Mouse (Mus musculus) liver, embryonic 14.5 days (tissue): ENCODE results near the gene Tmc6. TPM values are rescaled to one million over a fixed set of nuclear protein-coding genes. Genes with fewer than 3 reads are reported as not detected.

ENCODE experiments used
- ATAC-seq: fragments of 200-750 bp; cut with Nextera tagmentation; 2 replicates; pipeline ENCODE4 v1.8.0; 2017; ENCODE audit warnings: moderate number of reproducible peaks, mild to moderate bottlenecking, moderate library complexity; ENCODE audit not compliant: insufficient read depth
- DNase-seq, 3 experiments: peaks; one replicate each; pipeline ENCODE4 v3.0.0-alpha.2; 2012 to 2013; ENCODE audit warnings: low read depth in 3 of 3, low spot score in 3 of 3
- H3K27ac ChIP-seq: fragments of 300-500 bp; sonication (generic); 2 replicates; pipeline ENCODE4 v1.5.1; 2014; ENCODE audit warnings: moderate library complexity, mild to moderate bottlenecking, control low read depth, inconsistent platforms
- H3K27me3 ChIP-seq: fragments of 300-500 bp; sonication (generic); 2 replicates; pipeline ENCODE4 v1.6.1; 2014; ENCODE audit warnings: mild to moderate bottlenecking, low read length, moderate library complexity; ENCODE audit not compliant: control insufficient read depth, insufficient read depth
- H3K36me3 ChIP-seq: fragments of 300-500 bp; sonication (generic); replicated peaks from 2 replicates; pipeline ENCODE4 v1.6.1; 2014; ENCODE audit warnings: low read depth; ENCODE audit not compliant: control insufficient read depth, insufficient read depth
- H3K4me1 ChIP-seq, 2 experiments: fragments of 200-500 bp in 1 of 2; fragments of 300-500 bp in 1 of 2; sonication (generic) in 1 of 2; replicated peaks; 2 replicates each; pipeline ENCODE4 v1.6.1; 2012 to 2014; ENCODE audit warnings: antibody characterized with exemption in 1 of 2, inconsistent platforms in 1 of 2, low read length in 1 of 2; ENCODE audit not compliant: control insufficient read depth in 2 of 2, insufficient read depth in 2 of 2
- H3K4me2 ChIP-seq: fragments of 300-500 bp; sonication (generic); 2 replicates; pipeline ENCODE4 v1.6.1; 2014; ENCODE audit warnings: low read depth, mild to moderate bottlenecking, control low read depth, moderate library complexity
- H3K4me3 ChIP-seq, 2 experiments: fragments of 200-500 bp in 1 of 2; fragments of 300-500 bp in 1 of 2; sonication (generic) in 1 of 2; 2 replicates each; pipeline ENCODE4 v1.5.1; 2012 to 2014; ENCODE audit warnings: low read depth in 2 of 2, low read length in 2 of 2, mild to moderate bottlenecking in 2 of 2, control low read depth in 1 of 2, inconsistent platforms in 1 of 2, moderate library complexity in 1 of 2; ENCODE audit not compliant: insufficient read depth in 1 of 2
- H3K9ac ChIP-seq: fragments of 300-500 bp; sonication (generic); replicated peaks from 2 replicates; pipeline ENCODE4 v1.6.1; 2014; ENCODE audit warnings: mild to moderate bottlenecking, control low read depth, moderate library complexity
- H3K9me3 ChIP-seq: fragments of 300-500 bp; sonication (generic); 2 replicates; pipeline ENCODE4 v1.6.1; 2016; ENCODE audit warnings: low read length, mixed read lengths; ENCODE audit not compliant: control insufficient read depth
- CTCF ChIP-seq: IDR thresholded peaks from 2 replicates; pipeline ENCODE4 v1.5.1; 2016; ENCODE audit warnings: antibody characterized with exemption, low read depth, control low read depth
- EP300 ChIP-seq: IDR thresholded peaks from 2 replicates; pipeline ENCODE4 v1.6.1; 2016; ENCODE audit warnings: antibody characterized with exemption, low read depth
- WGBS: fragments of 180-500 bp; shearing (Covaris S2); extraction: QIAGEN DNeasy Blood & Tissue Kit; methylation state at CpG from one replicate; pipeline ENCODE4 v1.1.7; 2014; ENCODE audit not compliant: insufficient replicate concordance; 5-methylcytosine and 5-hydroxymethylcytosine counted together
- polyA plus RNA-seq, 2 experiments: library from polyadenylated mRNA; depleted of rRNA in 1 of 2; stranded (reverse) in 1 of 2; unstranded in 1 of 2; fragments of >200 nt; fragmentation: Nextera tagmentation in 1 of 2; extraction: Ambion mirVana in 1 of 2; gene quantifications; 2 replicates each; pipeline versions ENCODE4 v1.2.1 to v1.2.3; 2012 to 2014

Gene Tmc6
- polyA plus RNA-seq, 2 experiments, result 40.5 to 51.8 TPM

DNA sequence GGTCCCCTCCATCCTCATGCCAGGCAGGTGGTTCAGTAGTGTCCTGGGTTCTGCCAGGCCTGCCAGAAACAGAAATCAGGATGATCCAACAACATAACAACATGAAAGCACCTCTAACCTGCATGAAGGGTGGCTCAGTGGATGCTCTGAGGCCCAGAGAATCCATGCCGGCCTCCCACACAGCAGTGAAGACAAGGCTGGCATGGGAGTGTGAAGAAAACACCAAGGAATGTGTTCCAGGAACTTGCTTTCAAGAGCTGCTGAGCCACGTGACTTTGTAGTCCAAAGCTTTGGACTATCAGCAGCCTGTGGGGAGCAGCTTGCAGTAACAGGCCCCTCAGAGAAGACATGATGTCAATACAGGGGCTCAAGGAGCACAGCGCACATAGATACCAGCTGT is 15.7 kb downstream of the Tmc6 start:
- ATAC-seq, result no peak

DNA sequence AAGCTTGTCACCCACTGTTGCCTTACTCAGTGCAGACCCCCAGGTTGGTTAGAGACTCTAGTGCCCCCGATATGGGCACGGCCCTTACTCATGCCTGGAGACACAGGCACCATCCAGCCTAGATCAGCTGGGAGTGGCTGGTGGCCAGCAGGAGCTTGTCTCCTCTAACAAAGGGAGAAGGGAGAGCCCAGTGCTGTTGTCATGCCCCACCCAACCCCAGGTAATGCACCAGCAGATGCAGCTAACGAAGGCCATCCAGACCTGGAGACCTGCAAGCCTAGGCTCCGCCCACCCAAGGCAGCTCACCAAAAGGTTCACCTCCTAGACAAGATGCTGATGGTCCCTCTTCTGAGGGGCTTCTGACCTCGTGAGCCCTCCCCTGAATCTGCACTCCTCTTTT is 16.6 kb downstream of the Tmc6 start:
- 82% methylated on average over 5 of the region's 5 CpGs for WGBS

More for the DNA sequence above, 15.7 kb downstream of the Tmc6 start:
- no peak overlapping the region for H3K4me3 ChIP-seq
- no peak overlapping the region for H3K9ac ChIP-seq
- H3K4me2 ChIP-seq, result no peak overlapping the region
- H3K27me3 ChIP-seq, result no peaks in the 10 kb centered on the region
- TF ChIP-seq CTCF (no peak), EP300 (no peak)
- H3K4me1 ChIP-seq, result no peaks in the 10 kb centered on the region
- no peak for DNase-seq
- no peak overlapping the region for H3K27ac ChIP-seq
- H3K36me3 ChIP-seq, result peaks cover 54% of the 10 kb centered on the region
- H3K9me3 ChIP-seq, result no peaks in the 10 kb centered on the region
- WGBS, result 89% methylated on average over 3 of the region's 3 CpGs

DNA sequence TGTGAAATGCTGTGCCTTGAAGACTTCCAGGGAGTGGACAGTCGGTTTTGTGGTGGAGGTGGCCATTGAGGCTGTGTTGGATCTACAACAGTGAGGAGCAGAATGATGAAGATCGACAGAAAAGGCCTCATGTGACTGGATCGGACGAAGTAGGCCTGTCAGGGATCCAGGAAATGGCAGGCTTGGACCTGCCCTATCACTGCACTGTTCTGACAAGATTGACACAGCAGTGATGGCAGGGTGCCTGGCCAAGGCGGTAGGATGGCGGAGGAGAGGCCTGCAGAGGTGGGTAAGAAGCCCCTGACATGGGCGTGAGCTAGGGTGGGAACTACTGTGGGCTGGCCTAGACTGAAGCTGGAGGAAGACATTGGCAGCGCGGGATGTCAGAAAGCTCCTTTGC is 17.7 kb downstream of the Tmc6 start:
- H3K9ac ChIP-seq, result no peak overlapping the region
- 82% methylated on average over 9 of the region's 9 CpGs for WGBS
- no peak for TF ChIP-seq CTCF
- no peak for TF ChIP-seq EP300
- H3K36me3 ChIP-seq, result peaks cover 39% of the 10 kb centered on the region
- H3K9me3 ChIP-seq, result no peaks in the 10 kb centered on the region
- DNase-seq (no peak), ATAC-seq (no peak)
- H3K4me2 ChIP-seq, result no peak overlapping the region
- H3K27ac ChIP-seq, result no peak overlapping the region
- H3K4me3 ChIP-seq, result no peak overlapping the region
- H3K27me3 ChIP-seq, result no peaks in the 10 kb centered on the region
- H3K4me1 ChIP-seq, result no peaks in the 10 kb centered on the region

More for the DNA sequence above, 16.6 kb downstream of the Tmc6 start:
- Histone ChIP-seq H3K4me2 (no peak overlapping the region), H3K36me3 (peaks cover 45% of the 10 kb centered on the region), H3K27me3 (no peaks in the 10 kb centered on the region), H3K9me3 (no peaks in the 10 kb centered on the region), H3K4me3 (no peak overlapping the region), H3K4me1 (no peaks in the 10 kb centered on the region), H3K27ac (no peak overlapping the region), H3K9ac (no peak overlapping the region)
- DNase-seq (no peak), ATAC-seq (no peak)
- TF ChIP-seq EP300 (no peak), CTCF (no peak)

DNA sequence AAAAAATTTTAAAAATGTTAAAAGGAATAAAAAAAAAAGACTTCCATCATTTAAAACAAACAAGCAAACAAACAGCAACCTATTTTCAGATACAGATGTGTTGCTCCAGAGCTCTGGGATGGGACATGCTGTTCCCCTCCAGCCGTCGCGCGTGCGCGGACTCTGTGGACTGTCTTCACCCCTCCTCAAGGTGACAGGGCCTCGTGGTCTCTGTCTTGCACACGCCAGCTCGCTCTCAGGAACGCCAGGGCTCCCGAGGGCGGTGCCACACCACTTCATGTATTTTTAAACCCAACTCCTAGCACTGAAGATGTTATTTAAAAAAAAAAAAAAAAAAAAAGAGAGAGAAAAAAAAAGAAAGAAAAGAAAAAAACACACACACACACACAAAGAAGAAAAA is 19.8 kb downstream of the Tmc6 start:
- no peak for DNase-seq
- no peak for ATAC-seq
- TF ChIP-seq EP300 (no peak), CTCF (no peak)
- no peak overlapping the region for H3K9ac ChIP-seq
- no peaks in the 10 kb centered on the region for H3K9me3 ChIP-seq
- 76% methylated on average over 12 of the region's 12 CpGs for WGBS
- H3K4me2 ChIP-seq, result no peak overlapping the region
- no peaks in the 10 kb centered on the region for H3K4me1 ChIP-seq
- peaks cover 28% of the 10 kb centered on the region for H3K36me3 ChIP-seq
- no peaks in the 10 kb centered on the region for H3K27me3 ChIP-seq
- H3K4me3 ChIP-seq, result no peak overlapping the region
- no peak overlapping the region for H3K27ac ChIP-seq

DNA sequence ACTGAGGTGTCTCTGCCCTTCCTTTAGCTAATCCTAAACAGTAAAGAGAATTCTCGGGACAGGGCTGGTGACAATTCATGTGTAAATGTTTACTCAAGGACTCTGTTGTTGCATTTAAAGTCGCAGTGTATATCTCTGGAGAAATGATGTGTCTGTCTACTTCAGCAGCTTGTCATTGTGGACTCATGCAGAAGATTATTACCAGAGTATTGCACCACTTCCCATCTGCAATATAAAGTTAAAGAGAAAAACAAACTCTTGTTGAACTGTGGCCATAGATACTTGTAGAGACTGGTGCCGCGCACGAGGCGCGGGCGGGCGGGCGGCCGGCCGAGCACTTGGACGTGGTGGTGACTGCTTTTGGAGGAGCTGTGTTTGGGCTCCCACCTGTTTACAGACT is 20.2 kb downstream of the Tmc6 start:
- 90% methylated on average over 13 of the region's 13 CpGs for WGBS
- no peak overlapping the region for H3K4me3 ChIP-seq

More for the DNA sequence above, 20.2 kb downstream of the Tmc6 start:
- Histone ChIP-seq H3K9me3 (no peaks in the 10 kb centered on the region), H3K4me2 (no peak overlapping the region), H3K9ac (no peak overlapping the region), H3K36me3 (peaks cover 24% of the 10 kb centered on the region), H3K27ac (no peak overlapping the region), H3K4me1 (no peaks in the 10 kb centered on the region), H3K27me3 (no peaks in the 10 kb centered on the region)
- no peak for DNase-seq
- ATAC-seq, result no peak
- no peak for TF ChIP-seq EP300
- no peak for TF ChIP-seq CTCF
